Mouse (Mus musculus) midbrain, postnatal 0 days (tissue): ENCODE measurements around the gene Bahd1. TPM values are rescaled to one million over a fixed set of nuclear protein-coding genes. Genes with fewer than 3 reads are reported as not detected.

Experiments
- ATAC-seq: fragments of 200-750 bp; cut with Nextera tagmentation; 2 replicates; pipeline ENCODE4 v1.8.0; 2017; ENCODE audit warnings: moderate number of reproducible peaks, mild to moderate bottlenecking, moderate TSS enrichment, moderate library complexity; ENCODE audit not compliant: low FRiP score
- DNase-seq: peaks from one replicate; pipeline ENCODE4 v3.0.0-alpha.2; 2015; ENCODE audit warnings: low spot score
- H3K27ac ChIP-seq: fragments of 300-500 bp; sonication (generic); 2 replicates; pipeline ENCODE4 v1.5.1; 2014; ENCODE audit warnings: low read depth, mild to moderate bottlenecking, low read length, mixed read lengths
- H3K27me3 ChIP-seq: fragments of 300-500 bp; sonication (generic); 2 replicates; pipeline ENCODE4 v1.6.1; 2014; ENCODE audit warnings: low read length, control low read depth, mixed read lengths; ENCODE audit not compliant: insufficient read depth
- H3K36me3 ChIP-seq: fragments of 300-500 bp; sonication (generic); 2 replicates; pipeline ENCODE4 v1.6.1; 2014; ENCODE audit warnings: low read length, control low read depth, mixed read lengths; ENCODE audit not compliant: insufficient read depth
- H3K4me1 ChIP-seq: fragments of 300-500 bp; sonication (generic); 2 replicates; pipeline ENCODE4 v1.6.1; 2014; ENCODE audit warnings: mild to moderate bottlenecking, control low read depth, antibody characterized with exemption, low read length, mixed read lengths; ENCODE audit not compliant: insufficient read depth
- H3K4me2 ChIP-seq: fragments of 300-500 bp; sonication (generic); 2 replicates; pipeline ENCODE4 v1.6.1; 2014; ENCODE audit warnings: low read depth, mild to moderate bottlenecking, low read length, mixed read lengths; ENCODE audit not compliant: poor library complexity, severe bottlenecking
- H3K4me3 ChIP-seq: fragments of 300-500 bp; sonication (generic); 2 replicates; pipeline ENCODE4 v1.5.1; 2014; ENCODE audit warnings: low read depth, mild to moderate bottlenecking, low read length, moderate library complexity
- H3K9ac ChIP-seq: fragments of 300-500 bp; sonication (generic); replicated peaks from 2 replicates; pipeline ENCODE4 v1.6.1; 2014; ENCODE audit warnings: mild to moderate bottlenecking, low read length, moderate library complexity, mixed read lengths; ENCODE audit not compliant: poor library complexity, severe bottlenecking
- H3K9me3 ChIP-seq: fragments of 300-500 bp; sonication (generic); 2 replicates; pipeline ENCODE4 v1.6.1; 2016; ENCODE audit warnings: low read length, control low read depth
- CTCF ChIP-seq: IDR thresholded peaks from 2 replicates; pipeline ENCODE4 v1.5.1; 2016; ENCODE audit warnings: antibody characterized with exemption, mild to moderate bottlenecking
- WGBS: fragments of 180-500 bp; shearing (Covaris S2); extraction: QIAGEN DNeasy Blood & Tissue Kit; methylation state at CpG from one replicate; pipeline ENCODE4 v1.1.7; 2014; 5-methylcytosine and 5-hydroxymethylcytosine counted together
- polyA plus RNA-seq: library from polyadenylated mRNA; unstranded; fragments of >200 nt; fragmentation: Nextera tagmentation; extraction: Ambion mirVana; gene quantifications from 2 replicates; pipeline ENCODE4 v1.2.1, GENCODE M21; 2015
- total RNA-seq: library from RNA; depleted of rRNA; stranded (reverse); fragments of >200 nt; gene quantifications from 2 replicates; pipeline ENCODE4 v1.2.3, GENCODE M21; 2014

Gene Bahd1
- total and polyA plus RNA-seq, 2 experiments from 2014 or later = 6.1 to 28.6 TPM

- DNase-seq (no peak), ATAC-seq (no peak)
- H3K4me1 ChIP-seq = no peaks in the 10 kb centered on the region
- WGBS = 87% methylated on average over 5 of the region's 5 CpGs
- H3K9ac ChIP-seq = no peak overlapping the region
- peaks cover 8% of the 10 kb centered on the region; the same call in 1 of the 2 replicates for H3K36me3 ChIP-seq
- no peak for TF ChIP-seq CTCF
- H3K27me3 ChIP-seq = peaks cover 12% of the 10 kb centered on the region
- H3K4me2 ChIP-seq = no peak overlapping the region
- H3K27ac ChIP-seq = no peak overlapping the region
- no peak overlapping the region for H3K4me3 ChIP-seq
- H3K9me3 ChIP-seq = no peaks in the 10 kb centered on the region
These were observed 18.2 kb upstream of the Bahd1 start for GRCm38 (mm10) chr2:118881956-118882355.

DNA sequence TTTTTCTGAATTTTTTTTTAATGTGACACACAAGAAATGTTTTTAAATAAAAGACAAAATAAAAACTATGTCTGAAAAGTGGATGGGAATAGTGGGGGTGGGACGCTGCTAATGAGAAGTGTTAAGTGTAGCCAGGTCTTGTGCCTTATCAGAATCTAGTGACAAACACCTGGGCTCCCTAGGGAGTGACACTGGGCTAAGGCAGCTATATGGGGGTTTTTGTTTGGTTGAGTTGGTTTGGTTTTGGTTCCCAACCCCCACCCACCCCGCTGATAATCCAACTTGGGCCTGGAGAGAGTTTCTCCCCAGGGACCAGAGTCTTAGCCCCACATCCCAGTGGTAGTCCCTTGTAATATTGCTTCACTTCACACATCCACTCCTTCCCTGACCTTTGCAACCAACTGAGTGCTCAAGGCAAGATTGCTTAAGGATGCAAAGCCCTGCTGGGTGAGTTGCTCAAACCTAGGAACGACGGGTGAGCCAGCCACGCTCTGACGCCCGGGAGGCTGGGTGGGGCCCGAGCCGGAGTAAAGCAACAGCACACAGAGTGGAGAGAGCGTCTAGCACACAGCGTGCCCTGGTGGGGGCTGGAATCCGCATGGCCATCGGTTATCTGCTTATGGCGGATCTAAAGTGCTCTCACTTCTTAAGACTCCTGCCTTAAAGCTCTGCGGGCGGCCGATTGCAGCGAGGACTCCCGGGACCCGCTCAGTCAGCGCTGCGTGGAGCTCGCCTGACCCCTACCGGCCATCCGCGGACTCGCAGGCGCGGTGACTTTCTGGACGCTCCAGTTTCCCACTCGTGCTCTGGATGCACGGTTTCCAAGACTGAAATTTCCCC lies 17.1 kb upstream of the Bahd1 start:
- Histone ChIP-seq H3K4me1 (no peaks in the 10 kb centered on the region; the same call in 1 of the 2 replicates), H3K27me3 (peaks cover 12% of the 10 kb centered on the region), H3K27ac (no peak overlapping the region), H3K4me2 (peak overlapping the region; percentile 70), H3K36me3 (0 out of 2 replicates have a peak, but pooled peaks cover 2% of the 10 kb centered on the region), H3K4me3 (peak overlapping the region; percentile 32), H3K9ac (peak overlapping the region; percentile 44; the same call in 1 of the 2 replicates), H3K9me3 (no peaks in the 10 kb centered on the region)
- peak; percentile 82 for DNase-seq
- peak; percentile 72 for ATAC-seq
- TF ChIP-seq CTCF = peak; percentile 99
- WGBS = 3% methylated on average over 32 of the region's 32 CpGs

GRCm38 (mm10) chr2:118887440-118887839 lies 12.7 kb upstream of the Bahd1 start:
- WGBS = 62% methylated on average over 13 of the region's 13 CpGs

GRCm38 (mm10) chr2:118887845-118888548 lies 12.2 kb upstream of the Bahd1 start:
- no peak overlapping the region for H3K9ac ChIP-seq
- DNase-seq = no peak
- peak overlapping the region; percentile 14; the same call in 1 of the 2 replicates for H3K4me3 ChIP-seq
- H3K27me3 ChIP-seq = peaks cover 12% of the 10 kb centered on the region
- no peak for TF ChIP-seq CTCF
- no peak overlapping the region for H3K27ac ChIP-seq
- H3K9me3 ChIP-seq = no peaks in the 10 kb centered on the region
- peak; percentile 35; the same call in 1 of the 2 replicates for ATAC-seq
- peak overlapping the region; percentile 43 for H3K4me2 ChIP-seq
- 20% methylated on average over 14 of the region's 14 CpGs for WGBS
- no peaks in the 10 kb centered on the region; the same call in 1 of the 2 replicates for H3K4me1 ChIP-seq
- no peaks in the 10 kb centered on the region for H3K36me3 ChIP-seq

More at GRCm38 (mm10) chr2:118887440-118887839, 12.7 kb upstream of the Bahd1 start:
- Histone ChIP-seq H3K4me2 (peak overlapping the region; percentile 43), H3K9me3 (no peaks in the 10 kb centered on the region), H3K4me3 (peak overlapping the region; percentile 14; the same call in 1 of the 2 replicates), H3K9ac (no peak overlapping the region), H3K27ac (no peak overlapping the region), H3K4me1 (no peaks in the 10 kb centered on the region; the same call in 1 of the 2 replicates), H3K27me3 (peaks cover 12% of the 10 kb centered on the region), H3K36me3 (no peaks in the 10 kb centered on the region)
- ATAC-seq = no peak
- DNase-seq = no peak
- TF ChIP-seq CTCF = peak; percentile 6; the same call in 1 of the 2 replicates

DNA sequence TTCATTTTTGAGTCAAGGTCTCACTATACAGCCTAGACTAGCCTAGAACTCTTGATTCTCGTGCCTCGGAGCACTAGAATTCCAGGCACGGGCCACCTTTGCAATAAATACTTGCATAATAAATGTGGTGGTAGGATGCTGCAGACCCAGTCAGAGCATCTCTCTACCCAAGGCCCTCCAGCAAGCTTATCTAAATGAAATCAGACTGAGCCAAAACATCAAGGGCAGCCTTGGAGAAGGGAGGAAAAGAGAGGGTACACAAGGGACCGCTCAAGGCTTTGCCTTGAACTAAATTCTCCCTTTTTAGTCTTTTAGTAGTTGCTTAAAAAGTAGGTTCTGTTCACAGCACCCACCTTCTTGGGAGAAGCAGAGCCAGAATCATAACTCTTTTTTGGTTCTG lies 9.0 kb upstream of the Bahd1 start:
- DNase-seq (no peak), ATAC-seq (no peak)
- TF ChIP-seq CTCF = no peak
- no peaks in the 10 kb centered on the region for H3K36me3 ChIP-seq
- no peaks in the 10 kb centered on the region; the same call in 1 of the 2 replicates for H3K4me1 ChIP-seq
- no peak overlapping the region for H3K4me3 ChIP-seq
- H3K9ac ChIP-seq = no peak overlapping the region
- WGBS = 90% methylated on average over 4 of the region's 4 CpGs
- no peak overlapping the region for H3K4me2 ChIP-seq
- H3K9me3 ChIP-seq = no peaks in the 10 kb centered on the region
- peaks cover 17% of the 10 kb centered on the region for H3K27me3 ChIP-seq
- H3K27ac ChIP-seq = no peak overlapping the region
